Mouse (Mus musculus) lung, postnatal 0 days (tissue): ENCODE measurements around the gene Gpr183. TPM values are rescaled to one million over a fixed set of nuclear protein-coding genes. Genes with fewer than 3 reads are reported as not detected.

ENCODE experiments used
- ATAC-seq: fragments of 200-750 bp; cut with Nextera tagmentation; 2 replicates; pipeline ENCODE4 v1.8.0; 2017; ENCODE audit warnings: moderate library complexity
- DNase-seq: peaks from one replicate; pipeline ENCODE4 v3.0.0-alpha.2; 2016; ENCODE audit warnings: low spot score
- H3K27ac ChIP-seq: fragments of 300-500 bp; sonication (generic); 2 replicates; pipeline ENCODE4 v1.5.1; 2014; ENCODE audit warnings: antibody characterized with exemption, mild to moderate bottlenecking, low read length, mixed read lengths
- H3K27me3 ChIP-seq: fragments of 300-500 bp; sonication (generic); replicated peaks from 2 replicates; pipeline ENCODE4 v1.6.1; 2014; ENCODE audit warnings: low read length, mixed read lengths; ENCODE audit not compliant: insufficient read depth
- H3K36me3 ChIP-seq: fragments of 300-500 bp; sonication (generic); 2 replicates; pipeline ENCODE4 v1.6.1; 2014; ENCODE audit warnings: low read length, mixed read lengths; ENCODE audit not compliant: insufficient read depth
- H3K4me1 ChIP-seq: fragments of 300-500 bp; sonication (generic); 2 replicates; pipeline ENCODE4 v1.6.1; 2014; ENCODE audit warnings: antibody characterized with exemption, low read depth, low read length, mixed read lengths; ENCODE audit not compliant: insufficient read depth
- H3K4me2 ChIP-seq: fragments of 300-500 bp; sonication (generic); replicated peaks from 2 replicates; pipeline ENCODE4 v1.6.1; 2014; ENCODE audit warnings: low read depth, mild to moderate bottlenecking, low read length, moderate library complexity, mixed read lengths
- H3K4me3 ChIP-seq: fragments of 300-500 bp; sonication (generic); 2 replicates; pipeline ENCODE4 v1.5.1; 2014; ENCODE audit warnings: low read depth, low read length
- H3K9ac ChIP-seq: fragments of 300-500 bp; sonication (generic); replicated peaks from 2 replicates; pipeline ENCODE4 v1.6.1; 2014; ENCODE audit warnings: low read depth, mild to moderate bottlenecking
- H3K9me3 ChIP-seq: fragments of 300-500 bp; sonication (generic); 2 replicates; pipeline ENCODE4 v1.6.1; 2016; ENCODE audit warnings: low read length, mixed read lengths
- CTCF ChIP-seq: IDR thresholded peaks from 2 replicates; pipeline ENCODE4 v1.5.1; 2016; ENCODE audit warnings: antibody characterized with exemption, mild to moderate bottlenecking
- EP300 ChIP-seq: IDR thresholded peaks from 2 replicates; pipeline ENCODE4 v1.6.1; 2016; ENCODE audit warnings: antibody characterized with exemption, mild to moderate bottlenecking, control low read depth
- WGBS: fragments of 180-500 bp; shearing (Covaris S2); extraction: QIAGEN DNeasy Blood & Tissue Kit; methylation state at CpG from one replicate; pipeline ENCODE4 v1.1.7; 2014; 5-methylcytosine and 5-hydroxymethylcytosine counted together
- polyA plus RNA-seq: library from polyadenylated mRNA; unstranded; fragments of >200 nt; fragmentation: Nextera tagmentation; extraction: Ambion mirVana; gene quantifications from 2 replicates; pipeline ENCODE4 v1.2.1, GENCODE M21; 2015

Gpr183 gene
- polyA plus RNA-seq, 1 experiment from 2014 or later, result 1.6 TPM

DNA sequence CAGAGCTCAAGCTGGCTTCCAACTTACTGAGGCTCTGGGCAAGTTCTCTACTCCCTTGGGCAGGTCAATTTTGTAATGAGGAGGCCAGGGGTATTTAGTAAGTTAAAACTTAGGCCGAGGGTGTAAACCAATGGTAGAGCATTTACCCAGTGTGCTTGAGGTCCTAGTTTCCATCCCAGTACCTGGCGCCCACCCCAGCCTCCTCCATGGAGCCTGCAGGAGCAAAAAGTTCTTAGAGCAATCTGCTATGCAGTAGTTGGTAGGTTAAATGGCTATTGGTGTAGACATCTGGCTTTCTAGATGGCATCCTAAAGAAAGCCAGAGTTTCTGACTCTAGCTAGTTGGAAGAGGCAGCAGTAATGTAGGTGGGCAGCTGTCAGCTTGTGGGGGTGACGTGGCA lies 15.6 kb downstream of the Gpr183 start:
- Histone ChIP-seq H3K36me3 (no peaks in the 10 kb centered on the region), H3K4me3 (no peak overlapping the region), H3K4me1 (no peaks in the 10 kb centered on the region), H3K9ac (no peak overlapping the region), H3K4me2 (no peak overlapping the region), H3K27ac (no peak overlapping the region), H3K27me3 (no peaks in the 10 kb centered on the region), H3K9me3 (no peaks in the 10 kb centered on the region)
- no peak for ATAC-seq
- WGBS, result 92% methylated on average over 3 of the region's 3 CpGs
- no peak for DNase-seq
- no peak for TF ChIP-seq EP300
- no peak for TF ChIP-seq CTCF

DNA sequence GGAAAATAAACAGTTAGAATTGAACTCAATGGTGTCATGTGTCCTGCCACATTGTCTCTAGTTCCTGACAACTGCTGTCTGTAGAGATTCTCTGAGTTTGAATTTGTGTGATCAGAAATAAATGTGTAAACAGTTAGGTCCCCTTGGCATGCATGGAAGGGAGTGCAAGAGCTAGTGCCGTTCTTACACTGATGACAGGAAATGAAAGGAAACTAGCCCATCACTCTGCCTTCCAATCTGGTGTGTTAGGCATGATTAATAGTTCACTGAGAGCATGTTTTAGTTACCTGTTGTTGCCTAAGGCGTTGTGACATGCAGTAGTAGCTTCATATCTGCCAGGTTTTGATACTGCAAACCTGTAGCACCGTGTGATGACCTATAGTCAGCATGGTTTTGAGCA lies 17.0 kb downstream of the Gpr183 start:
- TF ChIP-seq CTCF, result no peak
- no peak for TF ChIP-seq EP300
- Histone ChIP-seq H3K9me3 (no peaks in the 10 kb centered on the region), H3K4me2 (no peak overlapping the region), H3K36me3 (no peaks in the 10 kb centered on the region), H3K27me3 (no peaks in the 10 kb centered on the region), H3K27ac (no peak overlapping the region), H3K9ac (no peak overlapping the region), H3K4me1 (no peaks in the 10 kb centered on the region), H3K4me3 (no peak overlapping the region)
- DNase-seq (no peak), ATAC-seq (no peak)
- WGBS, result 68% methylated on average over 3 of the region's 3 CpGs

DNA sequence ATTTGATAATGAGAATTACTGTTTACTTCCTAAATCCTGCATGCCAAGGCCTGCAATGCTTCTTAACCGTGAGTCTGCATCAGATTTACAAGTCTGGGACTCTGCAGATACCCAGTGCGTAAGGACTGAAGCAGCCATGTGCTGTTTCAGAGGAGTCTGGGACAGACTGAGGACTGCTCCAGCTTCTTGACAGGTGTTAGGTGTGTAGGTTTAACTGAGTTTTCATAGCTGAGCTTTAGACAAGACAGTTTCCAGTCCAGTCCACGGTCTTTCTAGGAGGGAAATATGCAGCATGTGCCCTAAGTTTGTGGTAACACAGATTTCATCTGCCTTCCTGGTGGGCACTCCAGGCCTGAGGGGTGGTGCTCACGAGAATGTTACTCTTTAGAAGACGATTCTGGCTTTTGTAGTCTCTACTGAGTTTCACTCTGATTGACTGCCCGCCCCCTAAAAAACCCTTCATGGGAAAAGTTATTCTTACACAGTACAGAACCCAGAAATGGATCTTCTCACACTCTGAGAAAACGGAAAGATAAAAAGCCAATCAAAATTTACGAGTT lies 17.7 kb downstream of the Gpr183 start:
- Histone ChIP-seq H3K9me3 (no peaks in the 10 kb centered on the region), H3K4me2 (no peak overlapping the region), H3K9ac (no peak overlapping the region), H3K4me1 (no peaks in the 10 kb centered on the region), H3K36me3 (no peaks in the 10 kb centered on the region), H3K27me3 (no peaks in the 10 kb centered on the region), H3K4me3 (no peak overlapping the region), H3K27ac (no peak overlapping the region)
- WGBS, result 66% methylated on average over 8 of the region's 8 CpGs
- TF ChIP-seq CTCF (no peak), EP300 (no peak)
- ATAC-seq, result no peak
- DNase-seq, result no peak

DNA sequence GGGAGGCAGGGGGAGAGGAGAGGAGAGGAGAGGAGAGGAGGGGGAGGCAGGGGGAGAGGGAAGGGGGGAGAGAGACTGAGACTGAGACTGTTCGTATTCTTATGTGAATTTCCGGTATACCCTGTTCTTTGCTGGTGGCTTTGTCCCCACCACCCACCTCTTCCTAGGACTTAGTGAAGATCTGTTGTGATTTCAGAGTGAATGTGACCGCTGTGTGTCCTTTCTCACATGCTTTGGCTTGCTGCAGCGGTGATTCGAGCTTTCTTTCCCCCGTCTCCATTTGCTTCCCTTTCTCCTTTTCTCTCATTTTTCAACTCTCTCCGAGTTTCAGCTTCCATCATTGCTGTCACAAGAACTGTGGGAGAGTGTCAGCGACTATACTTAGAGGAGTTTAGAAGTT lies 18.3 kb downstream of the Gpr183 start:
- DNase-seq (no peak), ATAC-seq (no peak)
- no peak overlapping the region for H3K27ac ChIP-seq
- no peak overlapping the region for H3K4me3 ChIP-seq
- no peak for TF ChIP-seq CTCF
- TF ChIP-seq EP300, result no peak
- no peaks in the 10 kb centered on the region for H3K9me3 ChIP-seq
- H3K9ac ChIP-seq, result no peak overlapping the region
- H3K4me1 ChIP-seq, result no peaks in the 10 kb centered on the region
- 53% methylated on average over 8 of the region's 8 CpGs for WGBS
- H3K4me2 ChIP-seq, result no peak overlapping the region
- H3K36me3 ChIP-seq, result no peaks in the 10 kb centered on the region
- no peaks in the 10 kb centered on the region for H3K27me3 ChIP-seq

DNA sequence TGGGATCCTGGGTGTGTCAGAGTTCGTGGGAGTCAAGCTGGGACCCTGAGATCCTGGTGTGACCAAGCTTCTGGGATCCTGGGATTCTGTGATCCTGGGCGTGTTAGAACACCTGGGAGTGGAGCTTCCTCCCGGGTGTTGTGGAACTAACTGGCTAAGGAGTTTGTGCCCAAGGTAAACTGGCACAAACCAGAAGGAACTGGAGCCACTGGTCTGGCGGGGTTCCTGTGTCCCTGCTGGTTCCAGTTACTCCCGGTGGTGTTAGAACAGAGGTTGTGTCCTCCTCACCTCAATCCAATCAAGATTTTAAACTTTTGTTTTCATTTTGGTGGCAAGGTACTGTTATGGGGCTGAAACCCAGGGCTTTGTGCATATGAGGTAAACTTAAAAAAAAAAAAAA lies 18.9 kb downstream of the Gpr183 start:
- DNase-seq (no peak), ATAC-seq (no peak)
- Histone ChIP-seq H3K9ac (no peak overlapping the region), H3K27ac (no peak overlapping the region), H3K4me3 (no peak overlapping the region), H3K4me2 (no peak overlapping the region), H3K4me1 (no peaks in the 10 kb centered on the region), H3K36me3 (no peaks in the 10 kb centered on the region), H3K27me3 (no peaks in the 10 kb centered on the region), H3K9me3 (no peaks in the 10 kb centered on the region)
- 69% methylated on average over 5 of the region's 5 CpGs for WGBS
- TF ChIP-seq CTCF (no peak), EP300 (no peak)

DNA sequence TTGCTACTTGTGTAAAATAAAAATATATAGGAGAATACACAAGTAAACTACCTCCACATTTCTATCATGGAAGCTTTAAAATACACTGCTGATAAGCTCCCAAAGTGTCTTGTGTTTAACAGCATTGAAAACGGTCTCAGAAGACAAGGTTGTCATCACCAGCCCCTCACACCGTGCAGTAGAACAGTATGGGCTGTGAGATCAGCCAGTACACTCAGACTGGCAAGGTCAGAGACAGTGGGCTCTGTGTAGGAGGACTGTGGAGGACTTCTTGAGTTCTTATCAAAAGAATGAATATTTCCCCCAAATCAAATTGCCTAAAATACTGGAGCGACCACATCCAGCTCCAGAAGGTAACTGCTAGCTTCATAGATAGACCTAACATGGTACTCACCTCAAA lies 25.4 kb downstream of the Gpr183 start:
- TF ChIP-seq CTCF (no peak), EP300 (no peak)
- no peaks in the 10 kb centered on the region for H3K4me1 ChIP-seq
- H3K36me3 ChIP-seq, result no peaks in the 10 kb centered on the region
- no peak overlapping the region for H3K4me3 ChIP-seq
- WGBS, result 84% methylated on average over 3 of the region's 3 CpGs
- no peak for DNase-seq
- H3K27me3 ChIP-seq, result no peaks in the 10 kb centered on the region
- no peak overlapping the region for H3K9ac ChIP-seq
- H3K4me2 ChIP-seq, result no peak overlapping the region
- ATAC-seq, result no peak
- no peaks in the 10 kb centered on the region for H3K9me3 ChIP-seq
- no peak overlapping the region for H3K27ac ChIP-seq
